Mouse (Mus musculus) CD4-positive helper T cell, adult 2 months (primary cell): ENCODE measurements around the gene Aida.
"Not testable (repeated sequence)": the region's sequence is repeated elsewhere in the genome, so short reads cannot be mapped to it uniquely, and the experiment has no call there.

Experiments
- DNase-seq: peaks from one replicate; pipeline ENCODE4 v3.0.0-alpha.2; 2012; ENCODE audit warnings: low read depth, missing footprints, low spot score

The Aida gene

GRCm38 (mm10) chr1:183296465-183296864 is at the start of gene Aida:
Gene Aida (plus strand): TSS chr1:183296590.
- peak; percentile 77 for DNase-seq

- DNase-seq: no peak
Measured at GRCm38 (mm10) chr1:183248144-183248543, 48.2 kb upstream of the Aida start.

GRCm38 (mm10) chr1:183250612-183251011 is 45.8 kb upstream of the Aida start:
- no peak for DNase-seq

GRCm38 (mm10) chr1:183251818-183252217 is 44.6 kb upstream of the Aida start:
- no peak for DNase-seq

- no peak for DNase-seq
Measured at GRCm38 (mm10) chr1:183252574-183252973, 43.8 kb upstream of the Aida start.

GRCm38 (mm10) chr1:183264145-183265008 is 32.0 kb upstream of the Aida start:
- no peak for DNase-seq

GRCm38 (mm10) chr1:183265921-183266467 is 30.4 kb upstream of the Aida start:
- peak; percentile 54 for DNase-seq

GRCm38 (mm10) chr1:183267666-183268065 is 28.7 kb upstream of the Aida start:
- DNase-seq: no peak

GRCm38 (mm10) chr1:183272867-183273818 is 23.2 kb upstream of the Aida start:
- peak; percentile 49 for DNase-seq

- DNase-seq: no peak
Measured at GRCm38 (mm10) chr1:183274385-183274784, 22.0 kb upstream of the Aida start.

GRCm38 (mm10) chr1:183275763-183276162 is 20.6 kb upstream of the Aida start:
- DNase-seq: no peak

- no peak for DNase-seq
Measured at GRCm38 (mm10) chr1:183288351-183288750, 8.0 kb upstream of the Aida start.

- no peak for DNase-seq
Measured at GRCm38 (mm10) chr1:183289576-183289975, 6.8 kb upstream of the Aida start.

- peak; percentile 94 for DNase-seq
Measured at GRCm38 (mm10) chr1:183296877-183297383, 540 bp downstream of the Aida start, which contains the start of gene Brox. Gene Brox (minus strand): TSS chr1:183297269.

- DNase-seq: peak; percentile 66
Measured at GRCm38 (mm10) chr1:183297473-183297885, 1.1 kb downstream of the Aida start.

GRCm38 (mm10) chr1:183297886-183298489 is 1.6 kb downstream of the Aida start:
- peak; percentile 74 for DNase-seq

- peak; percentile 89 for DNase-seq
Measured at GRCm38 (mm10) chr1:183299161-183299560, 2.8 kb downstream of the Aida start.

GRCm38 (mm10) chr1:183307555-183307954 is 11.2 kb downstream of the Aida start:
- DNase-seq: no peak

- no peak for DNase-seq
Measured at GRCm38 (mm10) chr1:183308476-183308875, 12.1 kb downstream of the Aida start.

GRCm38 (mm10) chr1:183309601-183310000 is 13.2 kb downstream of the Aida start:
- not testable (repeated sequence) for DNase-seq

GRCm38 (mm10) chr1:183312076-183312475 is 15.7 kb downstream of the Aida start:
- DNase-seq: no peak
